Mouse (Mus musculus) adrenal gland (tissue): ENCODE data around the gene Olfr1502.
"Not testable (repeated sequence)": the region's sequence is repeated elsewhere in the genome, so short reads cannot be mapped to it uniquely, and the experiment has no call there.

Experiments used
- intact Hi-C: fragments of 180-260 bp; cut with DNase I; formaldehyde crosslinking; loops from one replicate; pipeline ENCODE4 v1.15.1; 2025
- long read RNA-seq, 2 experiments: library from polyadenylated mRNA; unstranded; transcript quantifications; one replicate each; pipeline ENCODE4 v2.0.0; 2020; ENCODE audit warnings: borderline replicate concordance in 1 of 2; ENCODE audit not compliant: insufficient replicate concordance in 1 of 2

The Olfr1502 gene
- long read RNA-seq, experiment 1 = 0 reads
- long read RNA-seq, experiment 2 = 0 reads

GRCm38 (mm10) chr19:13861495-13861894 is at the start of gene Olfr1502:
Gene Olfr1502, plus strand, starts transcription at chr19:13861795.
- intact Hi-C loops = no loop called here

DNA sequence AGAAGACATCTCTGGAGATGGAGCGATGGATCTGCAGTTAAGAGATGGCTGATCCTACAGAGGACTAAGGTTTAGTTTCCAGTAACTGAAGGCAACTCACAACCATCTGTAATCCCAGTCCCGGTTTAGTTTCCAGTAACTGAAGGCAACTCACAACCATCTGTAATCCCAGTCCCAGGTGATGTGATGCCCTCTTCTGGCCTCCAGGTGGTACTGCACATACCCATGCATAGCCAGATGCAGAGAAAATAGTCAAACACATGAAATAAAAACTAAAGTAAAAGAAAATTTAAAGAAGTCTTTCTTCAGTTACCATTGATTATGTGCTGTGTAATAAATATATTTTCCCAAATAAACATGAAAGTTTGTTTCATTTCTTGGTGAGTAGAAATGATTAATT is 48.8 kb upstream of the Olfr1502 start:
- intact Hi-C loops = no loop called here

- intact Hi-C loops = no loop called here
These were observed 42.8 kb upstream of the Olfr1502 start for GRCm38 (mm10) chr19:13818827-13819226.

DNA sequence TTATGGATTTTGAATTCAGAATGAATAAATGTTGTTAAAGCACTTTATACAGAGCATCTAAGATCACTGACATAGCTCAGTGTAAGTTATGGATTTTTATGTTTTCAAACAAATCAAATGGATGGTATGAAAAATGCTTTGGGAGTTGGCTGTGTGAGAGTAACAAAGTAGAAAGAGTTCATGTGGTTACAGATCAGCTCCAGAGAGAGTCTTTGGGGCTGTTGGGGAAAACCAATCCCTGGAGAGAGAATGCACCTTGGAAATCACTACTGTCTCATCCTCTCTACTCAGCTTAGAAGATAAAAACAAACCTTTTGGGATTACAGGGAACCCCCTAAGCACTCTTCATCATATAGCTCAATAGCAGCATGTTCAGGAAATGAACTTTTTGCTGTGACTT is 42.2 kb upstream of the Olfr1502 start, which contains the start of gene Olfr1499:
Olfr1499 (minus strand) TSS at position 101 of the 400 bp plus-strand sequence.
- intact Hi-C loops = no loop called here

- intact Hi-C loops = no loop called here
These were observed 40.7 kb upstream of the Olfr1502 start for GRCm38 (mm10) chr19:13820847-13821246.

DNA sequence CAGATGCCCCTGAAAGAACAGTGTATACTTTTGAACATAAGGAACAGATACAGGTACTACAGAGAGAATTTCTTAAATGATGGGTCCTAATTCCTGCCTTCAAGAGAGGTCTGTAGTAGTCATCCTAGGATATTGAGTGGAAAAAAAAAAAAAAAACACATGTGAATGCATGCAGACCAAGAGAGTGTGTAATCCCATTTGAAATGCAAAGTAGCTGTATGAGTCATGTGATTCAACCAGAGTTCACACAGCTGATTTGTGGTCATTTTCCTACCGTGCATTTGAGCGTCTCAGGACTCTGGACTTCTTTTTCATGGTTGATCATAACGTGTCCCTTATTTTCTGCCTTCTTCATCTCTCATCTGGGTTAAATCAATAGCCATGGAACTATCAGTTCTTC is 33.1 kb upstream of the Olfr1502 start:
- intact Hi-C loops = no loop called here

DNA sequence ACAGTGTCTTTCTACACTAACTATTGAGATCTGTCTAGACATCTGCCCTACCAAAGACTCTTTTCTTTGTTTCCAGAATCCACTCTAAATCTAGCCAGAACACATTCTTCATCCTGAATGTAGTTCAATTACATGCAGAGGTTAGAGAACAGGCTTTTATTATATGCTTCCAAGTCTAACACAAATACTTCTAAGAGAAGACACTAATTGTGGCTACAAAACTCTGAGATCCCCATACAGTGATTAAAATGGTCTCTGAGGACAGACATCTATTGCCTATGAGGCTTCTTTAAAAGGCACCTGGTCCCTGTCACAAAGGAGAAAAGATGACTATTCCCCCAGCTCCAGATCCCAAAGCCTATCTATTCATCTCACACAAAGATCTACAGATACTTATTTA is 31.2 kb upstream of the Olfr1502 start, which contains the start of gene Olfr1500:
Olfr1500 (minus strand) TSS at position 101 of the 400 bp plus-strand sequence.
- intact Hi-C loops = no loop called here

DNA sequence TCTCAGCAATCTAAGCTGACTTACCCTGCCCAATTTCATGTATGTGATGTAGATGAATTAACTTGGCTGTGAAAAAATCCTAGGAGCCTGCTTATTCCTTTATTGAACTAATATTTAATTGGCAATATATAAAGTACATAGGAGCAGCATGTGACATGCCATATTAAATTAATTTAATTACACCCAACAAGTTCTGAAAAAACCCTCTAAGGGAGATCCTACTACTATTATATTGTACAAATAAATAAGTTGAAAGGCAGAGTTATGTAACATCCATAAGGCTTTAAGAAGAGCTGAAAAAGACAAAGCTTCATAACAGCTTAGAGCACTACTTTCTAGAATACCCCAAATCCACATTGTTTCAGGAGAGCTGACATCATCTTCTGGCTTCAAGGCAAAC is 11.0 kb upstream of the Olfr1502 start, which contains the start of gene Olfr1501:
Olfr1501 (minus strand) TSS at position 101 of the 400 bp plus-strand sequence.
- intact Hi-C loops = not testable (repeated sequence)

- intact Hi-C loops = no loop called here
These were observed 36.2 kb downstream of the Olfr1502 start, which contains the start of gene Olfr1504 for GRCm38 (mm10) chr19:13897828-13898227. Gene Olfr1504, minus strand, starts transcription at chr19:13897928.
